Mouse (Mus musculus) small intestine, adult 2 months (tissue): ENCODE measurements around the gene Nkain2. TPM values are rescaled to one million over a fixed set of nuclear protein-coding genes. Genes with fewer than 3 reads are reported as not detected.

ENCODE experiments used
- H3K27ac ChIP-seq: fragments of 200-500 bp; 2 replicates; pipeline ENCODE4 v1.5.1; 2012; ENCODE audit warnings: low read depth, low read length, control low read depth, inconsistent platforms; ENCODE audit not compliant: insufficient read depth
- H3K27me3 ChIP-seq: fragments of 200-500 bp; 2 replicates; pipeline ENCODE4 v1.6.1; 2012; ENCODE audit warnings: mild to moderate bottlenecking, moderate library complexity, low read length, inconsistent platforms; ENCODE audit not compliant: control insufficient read depth, insufficient read depth
- H3K36me3 ChIP-seq: fragments of 200-500 bp; 2 replicates; pipeline ENCODE4 v1.6.1; 2012; ENCODE audit warnings: mild to moderate bottlenecking, low read length, control low read depth, inconsistent platforms; ENCODE audit not compliant: control insufficient read depth, insufficient read depth
- H3K4me1 ChIP-seq: fragments of 200-500 bp; 2 replicates; pipeline ENCODE4 v1.6.1; 2012; ENCODE audit warnings: low read length, inconsistent platforms, mixed read lengths; ENCODE audit not compliant: control insufficient read depth, insufficient read depth, insufficient read length
- H3K4me3 ChIP-seq: fragments of 200-500 bp; 2 replicates; pipeline ENCODE4 v1.5.1; 2012; ENCODE audit warnings: low read depth, mild to moderate bottlenecking, control low read depth, inconsistent platforms, low read length, moderate library complexity
- CTCF ChIP-seq: fragments of 200-500 bp; IDR thresholded peaks from 2 replicates; pipeline ENCODE4 v1.5.1; 2012; ENCODE audit warnings: low read depth, mild to moderate bottlenecking, control low read depth, inconsistent platforms, low read length, moderate library complexity, mixed read lengths; ENCODE audit not compliant: insufficient replicate concordance, insufficient read length; ENCODE audit errors: extremely low read depth
- POLR2A ChIP-seq: fragments of 200-500 bp; IDR thresholded peaks from 2 replicates; pipeline ENCODE4 v1.6.1; 2012; ENCODE audit warnings: low read depth, mild to moderate bottlenecking, control low read depth, inconsistent platforms, low read length, moderate library complexity
- WGBS: fragments of 180-500 bp; shearing (Covaris S2); methylation state at CpG from one replicate; pipeline ENCODE4 v1.1.7; 2018; 5-methylcytosine and 5-hydroxymethylcytosine counted together
- polyA plus RNA-seq: library from polyadenylated mRNA; depleted of rRNA; stranded (reverse); fragments of >200 nt; gene quantifications from 2 replicates; pipeline ENCODE4 v1.2.3, GENCODE M21; 2012

Nkain2 gene
- polyA plus RNA-seq, 1 experiment: not detected

- H3K4me1 ChIP-seq: no peaks in the 10 kb centered on the region
- H3K27ac ChIP-seq: no peak overlapping the region
- H3K36me3 ChIP-seq: no peaks in the 10 kb centered on the region
- TF ChIP-seq CTCF (no peak), POLR2A (no peak)
- no peaks in the 10 kb centered on the region for H3K27me3 ChIP-seq
- no peak overlapping the region for H3K4me3 ChIP-seq
These were observed 476.0 kb downstream of the Nkain2 start for GRCm38 (mm10) chr10:32414228-32414627.

GRCm38 (mm10) chr10:32411331-32411730 is 478.9 kb downstream of the Nkain2 start:
- H3K36me3 ChIP-seq: no peaks in the 10 kb centered on the region
- no peaks in the 10 kb centered on the region for H3K4me1 ChIP-seq
- no peak overlapping the region for H3K4me3 ChIP-seq
- 37% methylated on average over 2 of the region's 2 CpGs for WGBS
- no peak overlapping the region for H3K27ac ChIP-seq
- TF ChIP-seq CTCF: no peak
- TF ChIP-seq POLR2A: no peak
- H3K27me3 ChIP-seq: no peaks in the 10 kb centered on the region

- 62% methylated on average over 1 of the region's 1 CpGs for WGBS
- H3K4me1 ChIP-seq: no peaks in the 10 kb centered on the region
- no peak overlapping the region for H3K27ac ChIP-seq
- no peaks in the 10 kb centered on the region for H3K27me3 ChIP-seq
- no peaks in the 10 kb centered on the region for H3K36me3 ChIP-seq
- H3K4me3 ChIP-seq: no peak overlapping the region
- TF ChIP-seq POLR2A: no peak
- TF ChIP-seq CTCF: no peak
These were observed 489.3 kb downstream of the Nkain2 start for GRCm38 (mm10) chr10:32400961-32401360.

- Histone ChIP-seq H3K27ac (no peak overlapping the region), H3K4me3 (no peak overlapping the region), H3K36me3 (no peaks in the 10 kb centered on the region), H3K4me1 (no peaks in the 10 kb centered on the region), H3K27me3 (no peaks in the 10 kb centered on the region)
- no peak for TF ChIP-seq POLR2A
- no peak for TF ChIP-seq CTCF
- 78% methylated on average over 1 of the region's 1 CpGs for WGBS
These were observed 496.3 kb downstream of the Nkain2 start for GRCm38 (mm10) chr10:32393859-32394521.

- no peak overlapping the region for H3K4me3 ChIP-seq
- no peaks in the 10 kb centered on the region for H3K27me3 ChIP-seq
- 88% methylated on average over 1 of the region's 1 CpGs for WGBS
These were observed 496.9 kb downstream of the Nkain2 start for GRCm38 (mm10) chr10:32393326-32393725.

GRCm38 (mm10) chr10:32312754-32313153 is 577.5 kb downstream of the Nkain2 start:
- WGBS: 91% methylated on average over 9 of the region's 9 CpGs
- H3K27ac ChIP-seq: no peak overlapping the region
- TF ChIP-seq CTCF (no peak), POLR2A (no peak)
- no peak overlapping the region for H3K4me3 ChIP-seq
- H3K4me1 ChIP-seq: no peaks in the 10 kb centered on the region
- H3K27me3 ChIP-seq: no peaks in the 10 kb centered on the region
- no peaks in the 10 kb centered on the region for H3K36me3 ChIP-seq

More at GRCm38 (mm10) chr10:32393326-32393725, 496.9 kb downstream of the Nkain2 start:
- H3K36me3 ChIP-seq: no peaks in the 10 kb centered on the region
- no peak overlapping the region for H3K27ac ChIP-seq
- no peaks in the 10 kb centered on the region for H3K4me1 ChIP-seq
- TF ChIP-seq POLR2A (no peak), CTCF (no peak)

GRCm38 (mm10) chr10:32301024-32301597 is 589.2 kb downstream of the Nkain2 start:
- Histone ChIP-seq H3K4me1 (no peaks in the 10 kb centered on the region), H3K36me3 (no peaks in the 10 kb centered on the region), H3K27me3 (no peaks in the 10 kb centered on the region), H3K4me3 (no peak overlapping the region), H3K27ac (no peak overlapping the region)
- no peak for TF ChIP-seq POLR2A
- TF ChIP-seq CTCF: no peak
- 86% methylated on average over 3 of the region's 3 CpGs for WGBS
